Mouse (Mus musculus): ENCODE measurements at regions not wholly inside any gene's neighbourhood (a gene's known extent, or its start where the extent isn't known, plus 50 kb on each side); places are given as distances from the start of the nearest gene placed in this dataset.

DNA sequence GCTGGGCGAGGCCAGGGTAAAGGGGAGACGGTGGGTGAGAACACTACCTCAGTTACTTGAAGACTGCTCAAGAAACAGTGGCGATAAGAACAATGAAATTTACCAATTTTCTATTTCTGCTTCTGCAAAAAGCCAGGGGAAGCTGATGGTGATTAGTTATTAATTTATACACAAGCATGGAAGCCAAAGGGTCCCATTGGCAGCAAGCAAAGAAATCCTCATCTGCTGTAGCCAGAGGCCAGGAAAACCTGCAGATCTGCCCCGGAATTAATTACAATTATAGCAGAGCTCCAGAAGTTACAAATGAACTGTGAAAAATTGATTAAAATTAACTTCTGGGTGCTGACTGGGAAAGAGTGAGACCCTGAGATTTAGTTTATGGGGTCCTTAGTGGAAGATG lies 506.2 kb upstream of the Rgma start:
- Histone ChIP-seq H3K4me3 (ENCODE audit: insufficient read depth, low read depth, low read length) (no peak overlapping the region), H3K27me3 (replicated peaks; ENCODE audit: control insufficient read depth, insufficient read depth, low read length) (no peaks in the 10 kb centered on the region), H3K36me3 (ENCODE audit: control insufficient read depth, insufficient read depth, low read length) (no peaks in the 10 kb centered on the region), H3K4me1 (ENCODE audit: control insufficient read depth, insufficient read depth, low read length) (no peaks in the 10 kb centered on the region), H3K27ac (ENCODE audit: insufficient read depth, low read depth, low read length) (no peak overlapping the region)
- WGBS, result 89% methylated on average over 4 of the region's 4 CpGs
- no peak for DNase-seq
- TF ChIP-seq POLR2A (IDR thresholded peaks at IDR 0.05; ENCODE audit: low read depth, low read length), result no peak
- no peak for TF ChIP-seq CTCF (conservative IDR thresholded peaks at IDR 0.05; ENCODE audit: insufficient read depth, insufficient read length, low read depth, low read length)

DNA sequence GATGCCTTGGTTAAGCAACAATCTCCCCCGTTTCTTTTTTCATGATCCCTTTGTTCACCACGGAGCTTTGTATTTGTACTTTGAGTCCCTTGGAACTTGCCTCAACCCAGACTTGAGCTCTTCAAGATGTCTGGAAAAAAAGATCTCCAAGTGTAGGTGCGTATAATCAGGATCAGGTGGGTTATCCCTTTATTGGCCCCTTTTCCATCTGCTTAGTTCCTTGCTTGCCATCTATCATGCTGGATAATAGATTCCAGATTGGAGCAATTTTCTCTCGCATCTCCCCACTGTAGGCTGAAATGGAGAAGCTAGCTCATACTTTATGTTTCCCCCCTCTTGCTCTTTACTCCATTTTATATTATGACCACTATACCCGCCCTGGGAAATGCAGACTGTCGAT lies 474.5 kb upstream of the Rgma start:
- DNase-seq, result no peak
- TF ChIP-seq POLR2A (IDR thresholded peaks at IDR 0.05; ENCODE audit: low read depth, low read length) (no peak), CTCF (conservative IDR thresholded peaks at IDR 0.05; ENCODE audit: insufficient read depth, insufficient read length, low read depth, low read length) (no peak)
- H3K36me3 ChIP-seq (ENCODE audit: control insufficient read depth, insufficient read depth, low read length), result no peaks in the 10 kb centered on the region
- no peak overlapping the region for H3K4me3 ChIP-seq (ENCODE audit: insufficient read depth, low read depth, low read length)
- 74% methylated on average over 6 of the region's 6 CpGs for WGBS
- H3K27ac ChIP-seq (ENCODE audit: insufficient read depth, low read depth, low read length), result no peak overlapping the region
- H3K4me1 ChIP-seq (ENCODE audit: control insufficient read depth, insufficient read depth, low read length), result no peaks in the 10 kb centered on the region
- H3K27me3 ChIP-seq (replicated peaks; ENCODE audit: control insufficient read depth, insufficient read depth, low read length), result no peaks in the 10 kb centered on the region

DNA sequence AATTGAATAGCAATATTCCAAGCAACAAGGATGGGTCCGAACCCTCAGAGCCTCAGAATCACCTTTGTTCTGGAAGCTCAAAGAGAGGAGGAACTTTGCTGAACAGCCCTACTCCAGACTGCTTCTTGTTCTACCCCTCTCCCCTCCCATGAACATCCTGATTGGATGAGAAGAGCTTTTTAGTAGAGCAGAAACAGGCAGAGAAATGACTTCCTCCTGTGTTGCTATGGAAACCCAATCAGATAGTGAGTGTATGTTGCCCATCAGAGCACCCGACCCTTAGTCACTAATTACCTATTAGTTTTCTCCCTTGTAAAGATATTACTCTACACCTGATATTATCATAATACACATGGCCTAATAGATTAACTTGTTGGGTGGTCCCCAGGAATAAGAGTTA lies 469.4 kb upstream of the Rgma start:
- Histone ChIP-seq H3K4me3 (ENCODE audit: insufficient read depth, low read depth, low read length) (no peak overlapping the region), H3K27ac (ENCODE audit: insufficient read depth, low read depth, low read length) (no peak overlapping the region), H3K36me3 (ENCODE audit: control insufficient read depth, insufficient read depth, low read length) (no peaks in the 10 kb centered on the region), H3K27me3 (replicated peaks; ENCODE audit: control insufficient read depth, insufficient read depth, low read length) (no peaks in the 10 kb centered on the region), H3K4me1 (ENCODE audit: control insufficient read depth, insufficient read depth, low read length) (no peaks in the 10 kb centered on the region)
- no peak for TF ChIP-seq POLR2A (IDR thresholded peaks at IDR 0.05; ENCODE audit: low read depth, low read length)
- no peak for TF ChIP-seq CTCF (conservative IDR thresholded peaks at IDR 0.05; ENCODE audit: insufficient read depth, insufficient read length, low read depth, low read length)
- 66% methylated on average over 2 of the region's 2 CpGs for WGBS
- DNase-seq, result no peak

DNA sequence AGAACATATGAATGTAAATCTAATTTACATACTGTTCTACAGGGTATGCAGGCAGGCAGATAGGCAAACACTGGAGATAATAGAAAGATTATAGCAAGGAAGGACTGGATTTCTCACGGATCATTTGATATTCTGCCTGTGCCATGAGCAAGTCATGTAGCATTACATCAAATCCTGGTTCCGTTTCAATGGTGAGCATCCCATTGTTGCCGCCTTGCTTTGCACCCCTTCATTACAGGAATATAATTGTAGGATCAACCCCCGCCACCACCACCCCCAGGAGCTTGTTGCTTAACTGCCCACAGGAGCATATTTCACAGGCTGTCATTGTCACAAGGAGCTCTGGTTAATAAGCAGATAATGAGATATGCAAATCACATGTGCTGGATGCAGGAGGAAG lies 468.8 kb upstream of the Rgma start:
- Histone ChIP-seq H3K4me1 (ENCODE audit: control insufficient read depth, insufficient read depth, low read length) (no peaks in the 10 kb centered on the region), H3K36me3 (ENCODE audit: control insufficient read depth, insufficient read depth, low read length) (no peaks in the 10 kb centered on the region), H3K4me3 (ENCODE audit: insufficient read depth, low read depth, low read length) (no peak overlapping the region), H3K27me3 (replicated peaks; ENCODE audit: control insufficient read depth, insufficient read depth, low read length) (no peaks in the 10 kb centered on the region), H3K27ac (ENCODE audit: insufficient read depth, low read depth, low read length) (no peak overlapping the region)
- WGBS, result 52% methylated on average over 4 of the region's 4 CpGs
- TF ChIP-seq POLR2A (IDR thresholded peaks at IDR 0.05; ENCODE audit: low read depth, low read length) (no peak), CTCF (conservative IDR thresholded peaks at IDR 0.05; ENCODE audit: insufficient read depth, insufficient read length, low read depth, low read length) (no peak)
- DNase-seq, result no peak

DNA sequence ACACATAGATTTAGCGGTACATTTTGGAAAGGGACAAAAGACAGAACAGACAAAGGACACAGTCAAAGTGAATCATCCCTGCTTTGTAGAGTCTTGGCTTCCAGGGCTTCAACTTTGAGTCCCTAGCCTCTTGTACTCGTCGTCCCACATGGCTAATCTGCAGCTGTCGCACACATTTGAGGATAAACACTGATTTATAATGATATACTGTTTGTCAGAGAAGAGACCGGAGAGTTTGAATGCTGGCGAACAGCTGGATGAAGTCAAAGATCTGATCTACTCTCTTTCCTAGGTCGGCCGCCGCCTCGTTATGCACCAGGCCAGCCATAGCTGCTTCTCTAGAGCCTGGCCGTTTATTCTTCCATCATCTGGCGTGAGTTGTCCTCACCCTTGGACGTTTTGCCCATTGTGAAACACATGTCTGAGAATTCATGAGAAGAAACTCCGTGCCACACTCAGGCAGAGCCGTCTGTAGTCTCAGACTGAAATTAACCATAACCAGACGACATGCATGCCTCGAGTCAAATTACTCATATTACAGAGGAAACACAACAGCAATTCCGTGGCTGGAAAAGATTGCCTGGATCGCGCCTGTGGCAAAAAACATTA lies 448.4 kb upstream of the Rgma start:
- Histone ChIP-seq H3K27ac (ENCODE audit: insufficient read depth, low read depth, low read length) (no peak overlapping the region), H3K4me3 (ENCODE audit: insufficient read depth, low read depth, low read length) (no peak overlapping the region), H3K27me3 (replicated peaks; ENCODE audit: control insufficient read depth, insufficient read depth, low read length) (no peaks in the 10 kb centered on the region), H3K4me1 (ENCODE audit: control insufficient read depth, insufficient read depth, low read length) (no peaks in the 10 kb centered on the region), H3K36me3 (ENCODE audit: control insufficient read depth, insufficient read depth, low read length) (no peaks in the 10 kb centered on the region)
- WGBS, result 59% methylated on average over 20 of the region's 20 CpGs
- TF ChIP-seq CTCF (conservative IDR thresholded peaks at IDR 0.05; ENCODE audit: insufficient read depth, insufficient read length, low read depth, low read length) (no peak), POLR2A (IDR thresholded peaks at IDR 0.05; ENCODE audit: low read depth, low read length) (no peak)
- DNase-seq, result no peak

DNA sequence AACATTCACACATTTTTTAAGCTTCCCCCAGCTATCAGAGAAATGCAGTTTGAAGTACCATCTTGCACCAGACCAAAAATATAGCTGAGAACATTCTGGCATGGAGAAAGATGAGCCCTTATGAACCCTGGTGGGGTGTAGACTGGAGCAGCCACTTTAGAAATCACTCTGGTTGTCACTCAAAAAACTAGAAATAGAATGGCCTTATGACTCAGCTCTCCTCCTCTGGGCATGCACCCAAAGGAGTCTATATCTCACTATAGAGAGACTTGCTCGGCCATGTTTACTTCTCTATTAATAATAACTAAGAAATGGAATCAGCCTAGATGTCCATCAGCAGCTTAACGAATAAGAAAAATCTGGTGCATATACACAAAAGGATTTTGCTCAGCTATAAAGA lies 436.5 kb upstream of the Rgma start:
- DNase-seq, result no peak
- no peak for TF ChIP-seq POLR2A (IDR thresholded peaks at IDR 0.05; ENCODE audit: low read depth, low read length)
- no peak for TF ChIP-seq CTCF (conservative IDR thresholded peaks at IDR 0.05; ENCODE audit: insufficient read depth, insufficient read length, low read depth, low read length)
- Histone ChIP-seq H3K36me3 (ENCODE audit: control insufficient read depth, insufficient read depth, low read length) (no peaks in the 10 kb centered on the region), H3K27ac (ENCODE audit: insufficient read depth, low read depth, low read length) (no peak overlapping the region), H3K4me1 (ENCODE audit: control insufficient read depth, insufficient read depth, low read length) (no peaks in the 10 kb centered on the region), H3K4me3 (ENCODE audit: insufficient read depth, low read depth, low read length) (no peak overlapping the region), H3K27me3 (replicated peaks; ENCODE audit: control insufficient read depth, insufficient read depth, low read length) (no peaks in the 10 kb centered on the region)
- WGBS, result 73% methylated on average over 2 of the region's 2 CpGs

DNA sequence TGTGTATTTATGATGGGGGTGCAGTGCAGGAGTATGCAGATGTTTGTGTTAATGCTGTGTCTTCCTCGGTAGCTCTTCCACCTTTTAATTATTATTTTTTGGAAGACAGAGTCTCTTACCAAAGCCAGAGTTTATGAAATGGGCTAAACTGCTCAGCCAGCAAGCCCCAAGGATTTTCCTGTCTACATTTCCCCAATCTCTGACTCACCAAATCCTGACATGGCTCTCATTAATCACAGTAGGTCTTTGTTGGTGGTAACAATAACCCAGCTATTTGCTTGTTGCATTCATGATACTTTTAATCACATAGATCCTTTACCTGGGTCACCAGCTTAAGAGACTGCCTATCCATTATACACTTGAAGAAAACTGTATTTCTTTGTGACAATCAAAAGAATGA lies 427.8 kb upstream of the Rgma start:
- DNase-seq, result no peak

More for the DNA sequence above, 427.8 kb upstream of the Rgma start:
- Histone ChIP-seq H3K27me3 (replicated peaks; ENCODE audit: control insufficient read depth, insufficient read depth, low read length) (no peaks in the 10 kb centered on the region; the same call in 1 of the 2 replicates), H3K36me3 (ENCODE audit: control insufficient read depth, insufficient read depth, low read length) (no peaks in the 10 kb centered on the region), H3K4me3 (ENCODE audit: insufficient read depth, low read depth, low read length) (no peak overlapping the region), H3K4me1 (ENCODE audit: control insufficient read depth, insufficient read depth, low read length) (no peaks in the 10 kb centered on the region), H3K27ac (ENCODE audit: insufficient read depth, low read depth, low read length) (no peak overlapping the region)
- WGBS, result 73% methylated on average over 1 of the region's 1 CpGs
- TF ChIP-seq POLR2A (IDR thresholded peaks at IDR 0.05; ENCODE audit: low read depth, low read length) (no peak), CTCF (conservative IDR thresholded peaks at IDR 0.05; ENCODE audit: insufficient read depth, insufficient read length, low read depth, low read length) (no peak)

All from kidney, adult 2 months (tissue).